Mouse (Mus musculus): Measurements from ENCODE around the gene Pnp. TPM values are rescaled to one million over a fixed set of nuclear protein-coding genes. Genes with fewer than 3 reads are reported as not detected.
"Not testable (repeated sequence)": the region's sequence is repeated elsewhere in the genome, so short reads cannot be mapped to it uniquely, and the experiment has no call there.

The Pnp gene
- total RNA-seq, 1 experiment from 2014 or later = 61.9 TPM

GRCm38 (mm10) chr14:51008781-51009180 is 77.9 kb downstream of the Pnp start:
- ATAC-seq (replicated peaks; ENCODE audit: insufficient number of reproducible peaks, low FRiP score, low TSS enrichment, poor library complexity, severe bottlenecking) = no peak

DNA sequence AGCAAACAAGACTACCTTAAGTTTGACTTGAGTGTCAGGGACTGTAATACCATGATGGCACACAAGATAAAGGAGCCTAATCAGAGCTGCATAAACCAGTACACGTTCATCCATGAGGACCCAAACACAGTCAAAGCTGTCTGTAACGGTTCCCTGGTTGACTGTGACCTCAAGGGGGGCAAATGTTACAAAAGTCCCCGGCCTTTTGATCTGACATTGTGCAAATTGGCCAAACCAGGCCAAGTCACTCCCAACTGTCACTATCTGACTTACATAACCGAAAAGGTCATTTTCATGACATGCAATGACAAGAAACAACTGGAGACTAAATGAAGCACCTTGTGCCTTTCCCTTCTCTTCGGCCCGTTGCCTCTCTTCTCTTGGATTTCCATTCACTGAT is 78.7 kb downstream of the Pnp start:
- no peak for ATAC-seq (replicated peaks; ENCODE audit: insufficient number of reproducible peaks, low FRiP score, low TSS enrichment, poor library complexity, severe bottlenecking)

DNA sequence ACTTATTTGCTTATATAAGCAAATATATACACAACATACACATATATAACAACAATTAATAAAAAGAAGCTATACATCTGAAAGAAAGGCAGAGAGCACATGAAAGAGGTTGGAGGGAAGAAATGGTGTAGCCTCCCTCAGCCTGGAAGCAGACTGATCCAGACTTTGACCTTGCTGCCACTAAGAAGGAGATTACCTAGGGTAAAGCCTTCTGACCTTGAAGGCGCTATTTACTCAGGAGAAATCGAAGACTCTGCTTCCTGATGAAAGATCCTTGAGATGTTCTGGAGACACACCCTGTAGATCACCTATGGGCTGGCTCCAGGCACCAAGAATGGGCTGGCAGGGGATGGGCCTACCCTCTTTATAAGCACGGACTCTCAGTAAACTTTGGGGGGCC is 83.8 kb downstream of the Pnp start:
- ATAC-seq (replicated peaks; ENCODE audit: insufficient number of reproducible peaks, low FRiP score, low TSS enrichment, poor library complexity, severe bottlenecking) = not testable (repeated sequence)

Other genes starting within 250 kb of the Pnp start
- gene Olfr747, start 237.9 kb upstream of the Pnp start, total RNA-seq (2017) = not detected in 3 replicates
- not detected in 3 replicates for gene Olfr748, start 223.7 kb upstream of the Pnp start, total RNA-seq (2017)
- gene Olfr749, start 186.0 kb upstream of the Pnp start, total RNA-seq (2017) = not detected in 3 replicates
- 55.8 to 70.2 TPM (median 65.8 TPM) in 3 replicates for gene Ttc5, start 145.6 kb upstream of the Pnp start, total RNA-seq (2017)
- gene Ccnb1ip1, start 123.3 kb upstream of the Pnp start, total RNA-seq (2017) = not detected in 3 replicates
- gene Parp2, start 123.2 kb upstream of the Pnp start, total RNA-seq (2017) = 85.4 to 96.9 TPM (median 86.6 TPM) in 3 replicates
- 60.9 to 144 TPM (median 125 TPM) in 3 replicates for gene Tep1, start 60.5 kb upstream of the Pnp start, total RNA-seq (2017)
- gene Klhl33, start 33.6 kb upstream of the Pnp start, total RNA-seq (2017) = not detected in 3 replicates
- 51.7 to 66.4 TPM (median 58.2 TPM) in 3 replicates for gene Osgep, start 6.2 kb upstream of the Pnp start, total RNA-seq (2017)
- 8.5 to 22.9 TPM (median 11.7 TPM) in 3 replicates for gene Apex1, start 6.1 kb upstream of the Pnp start, total RNA-seq (2017)
- gene Pip4p1, start 226 bp upstream of the Pnp start, total RNA-seq (2017) = 34.7 to 50.0 TPM (median 44.9 TPM) in 3 replicates
- gene Gm49342, start 13.4 kb downstream of the Pnp start, total RNA-seq (2017) = 8.7 to 29.0 TPM (median 10.8 TPM) in 3 replicates
- gene Pnp2, start 24.9 kb downstream of the Pnp start, total RNA-seq (2017) = 1.9 to 3.0 TPM (median 1.9 TPM) in 3 replicates
- gene Rnase10, start 76.7 kb downstream of the Pnp start, total RNA-seq (2017) = not detected in 3 replicates
- gene Rnase9, start 110.8 kb downstream of the Pnp start, total RNA-seq (2017) = not detected in 3 replicates
- not detected in 3 replicates for gene Rnase11, start 119.1 kb downstream of the Pnp start, total RNA-seq (2017)
- 1.1 TPM in 1 of 3 replicates, not detected in the others for gene Rnase12, start 126.6 kb downstream of the Pnp start, total RNA-seq (2017)
- not detected in 3 replicates for gene Olfr750, start 143.4 kb downstream of the Pnp start, total RNA-seq (2017)
- gene Rnase4, start 160.0 kb downstream of the Pnp start, total RNA-seq (2017) = 10.2 to 19.2 TPM (median 14.1 TPM) in 3 replicates
- 0.75 to 1.2 TPM in 2 of 3 replicates, not detected in the other for gene Ang, start 160.1 kb downstream of the Pnp start, total RNA-seq (2017)
- gene Eddm3b, start 183.3 kb downstream of the Pnp start, total RNA-seq (2017) = not detected in 3 replicates
- gene Rnase6, start 192.8 kb downstream of the Pnp start, total RNA-seq (2017) = 198 to 426 TPM (median 345 TPM) in 3 replicates
- not detected in 3 replicates for gene Rnase1, start 215.7 kb downstream of the Pnp start, total RNA-seq (2017)
- not detected in 3 replicates for gene Rnase2b, start 231.2 kb downstream of the Pnp start, total RNA-seq (2017)

Measured in monocyte, adult 5-6 weeks (primary cell).